Mouse (Mus musculus): Measurements from ENCODE around the gene Carmil2.

Carmil2 gene

GRCm38 (mm10) chr8:105739216-105739615, 53.1 kb downstream of the Carmil2 start:
- no peak for TF ChIP-seq GATA4 (IDR thresholded peaks at IDR 0.05; ENCODE audit: insufficient replicate concordance, low read length)

- TF ChIP-seq GATA4 (IDR thresholded peaks at IDR 0.05; ENCODE audit: insufficient replicate concordance, low read length), result no peak
Observed at GRCm38 (mm10) chr8:105743301-105743700, 57.2 kb downstream of the Carmil2 start.

All from liver, adult (tissue).